Mouse (Mus musculus) central nervous system, embryonic 11.5 days (tissue): Measurements from ENCODE around the gene Vmn1r148. TPM values are rescaled to one million over a fixed set of nuclear protein-coding genes. Genes with fewer than 3 reads are reported as not detected.

Experiments used
- polyA plus RNA-seq: library from polyadenylated mRNA; depleted of rRNA; stranded (reverse); fragments of >200 nt; gene quantifications from 2 replicates; pipeline ENCODE4 v1.2.3, GENCODE M21; 2012; rRNA removed

Gene Vmn1r148
- polyA plus RNA-seq = not detected in 2 replicates

DNA sequence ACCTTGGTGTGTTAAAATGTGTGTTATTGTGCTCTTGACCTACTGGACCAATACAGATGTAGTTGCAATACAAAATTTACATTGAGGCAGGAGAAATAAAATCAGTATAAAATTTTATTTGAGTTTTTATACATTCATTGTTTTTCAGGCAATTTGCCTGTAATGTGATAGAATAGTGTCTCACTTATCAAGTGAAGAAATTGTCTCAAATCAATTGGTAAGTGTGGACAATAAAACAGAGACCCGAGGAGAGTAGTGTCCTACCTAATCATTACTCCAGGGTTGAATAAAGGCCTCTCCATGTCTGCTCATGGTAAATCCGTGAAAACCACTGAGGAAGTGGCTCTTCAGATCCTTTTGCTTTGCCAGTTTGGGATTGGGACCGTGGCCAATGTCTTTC lies at the start of gene Vmn1r148:
Gene Vmn1r148, plus strand, starts transcription at position 301 of the 400 bp plus-strand sequence.

DNA sequence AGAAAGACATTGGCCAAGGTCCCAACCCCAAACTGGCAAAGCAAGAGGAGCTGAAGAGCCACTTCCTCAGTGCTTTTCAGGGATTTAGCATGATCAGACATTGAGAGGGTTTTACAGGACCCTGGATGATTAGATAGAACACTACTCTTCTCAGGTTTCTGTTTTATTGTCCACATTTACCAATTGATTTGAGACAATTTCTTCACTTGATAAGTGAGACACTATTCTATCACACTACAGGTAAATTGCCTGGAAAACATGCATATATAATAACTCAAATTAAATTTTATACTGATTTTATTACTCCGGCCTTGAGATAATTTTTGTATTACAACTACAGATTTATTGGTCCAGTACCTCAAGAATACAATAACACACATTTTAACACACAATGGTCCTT lies 42.4 kb upstream of the Vmn1r148 start, which contains the start of gene Gm8660:
Gene Gm8660, minus strand, starts transcription at position 101 of the 400 bp plus-strand sequence.

DNA sequence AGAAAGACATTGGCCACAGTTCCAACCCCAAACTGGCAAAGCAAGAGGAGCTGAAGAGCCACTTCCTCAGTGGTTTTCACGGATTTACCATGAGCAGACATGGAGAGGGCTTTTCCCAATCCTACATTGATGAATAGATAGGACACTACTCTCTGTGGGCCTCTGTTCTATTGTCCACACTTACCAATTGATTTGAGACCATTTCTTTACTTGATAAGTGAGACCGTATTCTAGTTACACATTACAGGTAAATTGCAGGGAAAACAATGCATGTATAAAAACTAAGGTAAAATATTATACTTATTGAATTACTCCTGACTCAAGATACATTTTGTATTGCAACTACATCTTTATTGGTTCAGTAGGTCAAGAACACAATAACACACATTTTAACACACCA lies 24.7 kb downstream of the Vmn1r148 start, which contains the start of gene Vmn1r149:
Gene Vmn1r149, minus strand, starts transcription at position 101 of the 400 bp plus-strand sequence.

DNA sequence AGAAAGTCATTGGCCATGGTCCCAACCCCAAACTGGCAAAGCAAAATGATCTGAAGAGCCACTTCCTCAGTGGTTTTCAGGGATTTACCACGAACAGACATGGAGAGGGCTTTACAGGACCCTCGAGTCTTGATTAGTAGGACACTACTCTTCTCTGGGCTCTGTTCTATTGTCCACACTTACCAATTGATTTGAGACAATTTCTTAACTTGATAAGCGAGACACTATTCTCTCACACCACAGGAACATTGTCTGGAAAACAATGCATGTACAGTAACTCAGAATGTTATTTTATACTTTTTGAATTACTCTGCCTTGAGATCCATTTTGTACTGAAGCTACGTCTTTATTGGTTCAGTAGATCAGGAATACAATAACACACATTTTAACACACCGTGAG lies 50.6 kb downstream of the Vmn1r148 start, which contains the start of gene Gm10665:
Gene Gm10665, minus strand, starts transcription at position 101 of the 400 bp plus-strand sequence.

Other genes with a start within 250 kb of the Vmn1r148 start
- not detected in 2 replicates for gene Vmn1r142, start 249.5 kb upstream of the Vmn1r148 start, polyA plus RNA-seq
- not detected in 2 replicates for gene Vmn1r143, start 224.2 kb upstream of the Vmn1r148 start, polyA plus RNA-seq
- gene Gm8653, start 212.3 kb upstream of the Vmn1r148 start, polyA plus RNA-seq = not detected in 2 replicates
- not detected in 2 replicates for gene Gm8453, start 184.1 kb upstream of the Vmn1r148 start, polyA plus RNA-seq
- not detected in 2 replicates for gene Gm4187, start 83.9 kb upstream of the Vmn1r148 start, polyA plus RNA-seq
- gene Gm8660, start 42.5 kb upstream of the Vmn1r148 start, polyA plus RNA-seq = not detected in 2 replicates
- not detected in 2 replicates for gene Vmn1r149, start 24.6 kb downstream of the Vmn1r148 start, polyA plus RNA-seq
- not detected in 2 replicates for gene Gm10665, start 50.5 kb downstream of the Vmn1r148 start, polyA plus RNA-seq
- not detected in 2 replicates for gene Vmn1r151, start 86.1 kb downstream of the Vmn1r148 start, polyA plus RNA-seq
- gene Vmn1r152, start 109.4 kb downstream of the Vmn1r148 start, polyA plus RNA-seq = not detected in 2 replicates
- not detected in 2 replicates for gene Gm8677, start 121.3 kb downstream of the Vmn1r148 start, polyA plus RNA-seq
- not detected in 2 replicates for gene Gm4201, start 151.8 kb downstream of the Vmn1r148 start, polyA plus RNA-seq
- not detected in 2 replicates for gene Gm4565, start 174.5 kb downstream of the Vmn1r148 start, polyA plus RNA-seq
- not detected in 2 replicates for gene Vmn1r155, start 244.4 kb downstream of the Vmn1r148 start, polyA plus RNA-seq